Mouse (Mus musculus) neural tube, embryonic 10.5 days (tissue): ENCODE measurements around the gene Agt.

ENCODE experiments used
- DNase-seq: peaks from one replicate; pipeline ENCODE4 v3.0.0-alpha.2; 2017; ENCODE audit warnings: low spot score; ENCODE audit errors: extremely low spot score

Agt gene

DNA sequence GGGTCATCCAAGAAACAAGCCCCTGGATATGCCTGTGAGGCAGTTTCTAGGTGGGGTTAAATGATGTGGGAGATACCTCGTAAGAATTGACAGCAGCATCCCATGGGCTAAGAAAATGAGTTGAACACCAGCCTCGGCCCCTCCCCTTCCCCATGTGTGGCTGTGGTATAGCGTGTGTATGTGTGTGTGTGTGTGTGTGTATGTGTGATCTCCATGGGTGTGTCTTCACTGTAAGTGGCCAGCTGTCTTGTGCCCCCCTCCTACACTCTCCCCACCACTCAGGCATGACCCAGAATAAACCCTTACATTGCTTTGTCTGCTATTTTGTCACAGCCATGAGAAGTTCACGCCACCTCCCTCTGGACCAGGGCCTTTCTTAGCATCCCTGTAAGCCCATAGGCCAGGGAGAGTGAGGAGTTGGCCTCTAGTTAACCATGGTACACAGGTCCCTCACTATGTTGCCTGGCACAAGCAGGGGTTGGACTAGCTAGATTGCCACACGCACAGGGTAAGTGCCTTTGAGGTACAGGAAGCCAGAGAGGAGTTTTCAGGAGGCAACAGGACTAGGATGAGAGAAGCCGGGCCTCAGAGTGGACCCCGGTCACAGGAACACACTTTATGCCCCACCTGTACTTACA, 14.3 kb downstream of the Agt start:
- DNase-seq: no peak

DNA sequence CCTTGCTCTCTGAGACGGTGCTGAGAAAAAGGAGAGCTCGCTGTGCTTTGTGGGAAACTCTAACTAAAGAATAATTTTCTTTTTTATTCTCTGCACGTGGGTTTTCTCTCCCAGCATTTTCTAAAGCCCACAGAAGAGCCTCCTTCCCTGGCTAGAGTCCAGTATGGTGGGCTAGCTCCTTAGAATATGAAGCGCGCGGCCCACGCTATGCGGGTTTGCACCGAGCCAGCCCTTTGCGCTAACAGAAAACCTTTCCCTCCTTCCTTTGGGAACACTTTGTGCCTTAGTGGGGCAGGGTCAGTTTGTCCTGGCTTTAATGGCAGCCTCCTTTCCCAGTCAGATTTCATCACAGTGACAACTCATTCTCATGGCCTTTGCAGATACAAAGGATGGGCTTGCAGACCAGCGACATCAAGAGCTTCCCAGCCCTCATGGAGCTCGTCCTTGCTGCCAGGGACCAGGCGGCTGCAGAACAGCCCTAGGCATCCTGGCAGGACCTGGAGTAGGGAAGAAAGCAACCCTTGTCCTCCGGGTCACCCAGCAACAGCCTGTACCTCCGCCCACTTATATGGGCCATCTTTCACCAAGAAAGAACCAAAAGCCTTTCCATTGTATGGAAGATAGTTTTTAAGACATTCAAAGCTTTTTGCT, 18.4 kb downstream of the Agt start:
- no peak for DNase-seq

GRCm38 (mm10) chr8:124548187-124548586, 21.3 kb downstream of the Agt start:
- no peak for DNase-seq

GRCm38 (mm10) chr8:124547269-124547668, 22.2 kb downstream of the Agt start:
- DNase-seq: no peak

- DNase-seq: no peak
Observed at GRCm38 (mm10) chr8:124546815-124547214, 22.7 kb downstream of the Agt start.

- DNase-seq: no peak
Observed at GRCm38 (mm10) chr8:124546371-124546770, 23.1 kb downstream of the Agt start.

GRCm38 (mm10) chr8:124543272-124543671, 26.2 kb downstream of the Agt start:
- DNase-seq: no peak

GRCm38 (mm10) chr8:124542001-124542400, 27.5 kb downstream of the Agt start:
- DNase-seq: no peak

GRCm38 (mm10) chr8:124540906-124541305, 28.6 kb downstream of the Agt start:
- DNase-seq: no peak

- DNase-seq: no peak
Observed at GRCm38 (mm10) chr8:124535451-124535850, 34.1 kb downstream of the Agt start.

DNA sequence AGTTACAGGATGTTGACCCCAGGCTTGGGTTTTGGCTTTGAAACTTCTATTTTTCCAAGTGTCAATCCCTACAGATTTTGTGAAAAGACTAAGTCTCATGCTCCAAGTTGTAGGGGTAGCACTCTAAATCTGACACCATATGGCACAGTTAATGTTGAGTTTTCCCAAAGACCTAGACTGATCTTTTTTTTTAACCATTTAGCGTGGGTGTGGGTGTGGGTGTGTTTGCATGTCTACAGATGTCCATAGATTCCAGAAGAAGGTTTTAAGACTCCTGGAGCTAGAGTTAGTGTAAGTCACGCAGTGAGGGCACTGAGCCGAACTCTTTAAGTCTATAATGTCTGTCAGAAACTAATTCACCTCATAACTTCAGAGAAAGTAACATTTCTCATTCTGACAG, 36.9 kb downstream of the Agt start:
- no peak for DNase-seq

- DNase-seq: no peak
Observed at GRCm38 (mm10) chr8:124530996-124531395, 38.5 kb downstream of the Agt start.

GRCm38 (mm10) chr8:124530556-124530955, 39.0 kb downstream of the Agt start:
- DNase-seq: no peak

GRCm38 (mm10) chr8:124530076-124530475, 39.4 kb downstream of the Agt start:
- DNase-seq: no peak

GRCm38 (mm10) chr8:124526261-124526660, 43.2 kb downstream of the Agt start:
- DNase-seq: no peak

GRCm38 (mm10) chr8:124521946-124522345, 47.6 kb downstream of the Agt start:
- DNase-seq: no peak

- DNase-seq: peak; percentile 91
Observed at GRCm38 (mm10) chr8:124520249-124521080, 49.0 kb downstream of the Agt start, which contains the start of gene Cog2. TSS of gene Cog2 (plus strand) at chr8:124520767.

- DNase-seq: no peak
Observed at GRCm38 (mm10) chr8:124517142-124517541, 52.4 kb downstream of the Agt start.

GRCm38 (mm10) chr8:124516525-124516924, 53.0 kb downstream of the Agt start:
- DNase-seq: no peak

DNA sequence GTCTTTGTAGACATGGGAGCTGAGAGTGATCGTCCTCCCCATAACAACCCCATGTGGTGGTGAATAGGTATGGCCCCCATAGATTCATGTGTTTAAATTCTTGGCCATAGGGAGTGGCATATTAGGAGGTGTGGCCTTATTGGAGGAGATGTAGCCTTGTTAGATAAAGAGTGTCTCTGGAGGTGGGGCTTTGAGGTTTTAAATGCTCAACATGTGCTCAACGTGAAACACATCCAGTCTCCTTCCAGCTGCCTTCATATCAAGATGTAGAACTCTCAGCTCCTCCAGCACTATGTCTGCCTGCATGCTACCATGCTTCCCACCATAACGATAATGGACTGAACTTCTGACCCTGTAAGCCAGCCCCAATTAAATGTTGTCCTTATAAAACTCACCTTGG, 53.5 kb downstream of the Agt start:
- DNase-seq: no peak

- no peak for DNase-seq
Observed at GRCm38 (mm10) chr8:124509156-124509555, 60.4 kb downstream of the Agt start.

- DNase-seq: no peak
Observed at GRCm38 (mm10) chr8:124508321-124508695, 61.2 kb downstream of the Agt start.
